Mouse (Mus musculus): ENCODE measurements around the gene Olfr862.

Gene Olfr862

GRCm38 (mm10) chr9:19887904-19888303 lies at the start of gene Olfr862:
Gene Olfr862, minus strand, starts transcription at chr9:19888004.
- no peak for DNase-seq (ENCODE audit: low spot score)

- DNase-seq (ENCODE audit: low spot score) = no peak
Observed at GRCm38 (mm10) chr9:19916565-19916964, 28.8 kb upstream of the Olfr862 start, which contains the start of gene Olfr77. Gene Olfr77, plus strand, starts transcription at chr9:19916865.

- DNase-seq (ENCODE audit: low spot score) = no peak
Observed at GRCm38 (mm10) chr9:19911170-19911569, 23.4 kb upstream of the Olfr862 start.

GRCm38 (mm10) chr9:19849647-19850046 lies 38.2 kb downstream of the Olfr862 start, which contains the start of gene Olfr860:
Gene Olfr860, minus strand, starts transcription at chr9:19849747.
- DNase-seq (ENCODE audit: low spot score) = no peak

Measured in urinary bladder, postnatal 14 days (tissue).